Mouse (Mus musculus) B cell, adult 2 months (primary cell): Measurements from ENCODE around the gene Ccdc13.
A peak's percentile ranks its signal among the peaks of the same experiment; 100 is the strongest.

ENCODE experiments used
- DNase-seq, 2 experiments: peaks; one replicate each; pipeline ENCODE4 v3.0.0; 2022

Ccdc13 gene

DNA sequence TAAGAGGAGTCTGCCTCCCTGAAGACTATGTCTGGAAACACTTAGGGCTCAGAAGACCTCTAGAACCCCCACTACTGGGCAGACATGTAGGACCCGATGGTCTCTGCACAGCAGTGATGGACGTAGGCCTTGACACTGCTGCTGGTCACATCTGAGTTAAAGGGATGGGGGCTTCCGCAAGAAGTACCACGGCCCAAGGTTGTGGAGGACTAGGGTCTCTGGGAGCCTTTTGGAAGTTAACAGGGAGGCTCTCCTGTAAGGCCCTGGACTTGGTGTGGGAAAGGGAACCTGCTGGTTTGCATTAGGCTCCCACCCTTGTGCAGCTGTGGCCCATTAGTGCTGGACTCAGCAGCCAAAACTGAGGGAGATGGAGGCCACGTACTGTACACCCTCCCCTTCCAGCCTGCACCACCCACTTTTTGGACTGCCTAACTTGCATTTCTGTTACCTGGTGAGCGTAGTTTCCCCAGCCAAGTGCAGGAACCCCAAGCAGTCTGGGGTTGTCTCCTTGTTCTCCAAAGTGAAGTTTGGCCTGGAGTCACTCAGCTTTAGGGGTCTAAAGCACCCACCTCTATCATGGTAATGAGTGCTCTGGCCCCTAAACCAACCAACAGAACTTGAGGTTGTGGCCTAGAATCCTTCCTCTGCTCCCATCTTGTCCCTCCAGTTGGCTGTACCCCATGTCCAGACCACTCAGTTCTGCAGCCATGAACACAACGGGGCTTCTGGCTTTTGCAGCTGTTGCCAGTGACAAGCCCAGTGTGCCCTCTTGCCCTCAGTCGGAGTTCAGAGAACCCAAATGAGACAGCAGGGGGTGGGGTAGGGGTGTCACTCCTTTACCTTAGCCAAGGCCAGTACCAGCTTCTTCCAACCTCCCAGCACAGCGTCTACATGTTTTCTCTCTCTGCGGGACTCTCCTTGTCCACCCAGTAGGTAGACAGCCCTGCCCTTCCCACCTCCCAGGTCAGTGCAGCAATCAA lies 81.1 kb downstream of the Ccdc13 start:
- peak; percentile 35 to 37 for DNase-seq

DNA sequence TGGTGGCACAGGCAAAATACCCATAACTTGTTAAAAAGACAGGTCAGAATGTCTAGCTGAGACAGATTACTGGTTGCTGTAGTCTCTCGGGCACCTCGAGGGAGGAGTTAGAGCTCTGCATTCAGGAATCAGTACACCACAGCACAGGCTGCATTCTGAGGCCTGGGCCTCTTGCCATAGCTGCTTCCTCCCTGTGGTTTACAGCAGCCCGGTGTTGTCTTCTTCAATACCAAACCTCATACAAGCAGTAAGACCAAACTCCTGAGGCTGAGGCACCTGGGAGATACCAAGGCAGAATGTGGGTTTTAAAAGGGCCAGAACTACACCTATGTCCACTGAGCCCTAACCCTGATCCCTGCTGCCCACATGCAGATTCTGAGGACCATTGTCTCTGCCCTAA lies 81.8 kb downstream of the Ccdc13 start:
- peak in 1 of 2 experiments; percentile 24 for DNase-seq

DNA sequence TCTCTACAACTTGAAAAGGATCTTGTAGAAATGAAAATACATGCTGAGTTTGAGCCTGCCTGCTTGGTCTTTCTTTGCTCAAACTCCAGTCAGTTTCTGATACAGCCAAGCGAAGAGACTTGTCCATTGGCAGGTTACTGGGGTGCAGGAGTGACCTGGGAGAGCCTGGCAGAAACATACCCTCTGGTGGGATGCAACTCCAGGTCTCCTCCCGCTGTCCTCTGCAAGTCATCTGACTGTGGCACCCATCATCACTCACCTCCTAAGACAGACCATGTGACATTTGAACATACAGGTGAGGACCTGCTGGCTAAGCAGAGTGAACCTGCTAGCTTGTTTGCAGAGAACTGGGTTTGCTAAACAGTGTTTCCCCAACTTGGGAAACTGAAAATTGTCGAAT lies 82.5 kb downstream of the Ccdc13 start:
- no peak for DNase-seq

DNA sequence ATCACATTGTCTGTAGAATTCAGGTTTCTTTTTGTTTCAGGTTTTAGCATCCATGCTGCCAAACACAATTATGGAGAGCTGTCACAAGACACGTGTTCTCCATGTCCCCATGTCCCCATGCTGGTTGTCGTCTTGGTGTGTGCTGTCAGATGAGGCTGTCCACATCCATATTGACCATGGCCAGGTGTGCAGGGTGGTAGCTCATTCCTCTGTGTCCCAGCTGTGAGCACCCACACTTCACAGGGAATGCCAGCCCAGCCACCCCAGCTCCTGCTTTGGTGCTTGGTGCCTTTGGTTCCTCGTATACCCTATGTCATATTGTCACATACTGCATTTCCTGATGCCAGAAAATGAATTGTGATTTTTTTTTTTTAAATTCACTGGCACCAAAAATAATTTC lies 84.6 kb downstream of the Ccdc13 start:
- no peak for DNase-seq

DNA sequence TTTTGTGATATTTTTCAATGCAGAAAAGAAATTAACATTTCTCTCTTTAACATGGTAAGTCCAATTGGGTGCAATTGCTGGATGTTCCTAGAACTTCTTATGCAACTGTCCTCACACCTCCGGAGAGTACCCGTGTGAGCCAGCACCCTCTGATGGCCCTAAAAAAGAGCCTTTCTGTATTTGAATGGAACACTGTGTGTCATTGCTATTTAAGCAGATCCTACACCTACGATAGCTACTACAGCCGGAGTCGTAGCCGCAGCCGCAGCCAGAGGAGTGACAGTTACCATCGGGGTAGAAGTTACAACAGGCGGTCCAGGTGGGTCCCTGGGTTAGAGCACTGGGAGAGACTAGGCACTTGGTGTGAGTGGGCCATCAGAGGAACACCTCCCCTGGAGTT lies 86.5 kb downstream of the Ccdc13 start:
- no peak for DNase-seq
